Mouse (Mus musculus): ENCODE measurements around the gene Apc2. TPM values are rescaled to one million over a fixed set of nuclear protein-coding genes. Genes with fewer than 3 reads are reported as not detected.

Apc2 gene
- polyA plus RNA-seq, 1 experiment, result 0.57 TPM

- no peaks in the 10 kb centered on the region for H3K27me3 ChIP-seq (ENCODE audit: control insufficient read depth, insufficient read depth, low read length)
- H3K36me3 ChIP-seq (ENCODE audit: control insufficient read depth, insufficient read depth, low read length), result peaks cover 26% of the 10 kb centered on the region
- TF ChIP-seq POLR2A (IDR thresholded peaks at IDR 0.05; ENCODE audit: control insufficient read depth, extremely low read depth, insufficient read depth, low read length, poor library complexity) (no peak), CTCF (IDR thresholded peaks at IDR 0.05; ENCODE audit: borderline replicate concordance, control insufficient read depth, extremely low read depth, insufficient read depth, low read length, poor library complexity) (no peak)
- no peak for DNase-seq
- no peak overlapping the region for H3K4me3 ChIP-seq (ENCODE audit: control insufficient read depth, insufficient read depth, low read length)
- WGBS, result 98% methylated on average over 14 of the region's 14 CpGs
- H3K27ac ChIP-seq (ENCODE audit: control insufficient read depth, insufficient read depth, low read length), result no peak overlapping the region
- H3K4me1 ChIP-seq (replicated peaks; ENCODE audit: control insufficient read depth, insufficient read depth, low read length), result peaks cover 27% of the 10 kb centered on the region
These were observed 36.9 kb upstream of the Apc2 start for GRCm38 (mm10) chr10:80258752-80259462.

GRCm38 (mm10) chr10:80259463-80259805 is 36.3 kb upstream of the Apc2 start:
- H3K4me3 ChIP-seq (ENCODE audit: control insufficient read depth, insufficient read depth, low read length), result no peak overlapping the region
- WGBS, result 98% methylated on average over 6 of the region's 6 CpGs
- no peak overlapping the region for H3K27ac ChIP-seq (ENCODE audit: control insufficient read depth, insufficient read depth, low read length)
- peaks cover 26% of the 10 kb centered on the region for H3K36me3 ChIP-seq (ENCODE audit: control insufficient read depth, insufficient read depth, low read length)
- H3K4me1 ChIP-seq (replicated peaks; ENCODE audit: control insufficient read depth, insufficient read depth, low read length), result peaks cover 27% of the 10 kb centered on the region
- no peak for DNase-seq
- no peaks in the 10 kb centered on the region for H3K27me3 ChIP-seq (ENCODE audit: control insufficient read depth, insufficient read depth, low read length)
- TF ChIP-seq CTCF (IDR thresholded peaks at IDR 0.05; ENCODE audit: borderline replicate concordance, control insufficient read depth, extremely low read depth, insufficient read depth, low read length, poor library complexity) (no peak), POLR2A (IDR thresholded peaks at IDR 0.05; ENCODE audit: control insufficient read depth, extremely low read depth, insufficient read depth, low read length, poor library complexity) (no peak)

- Histone ChIP-seq H3K27me3 (ENCODE audit: control insufficient read depth, insufficient read depth, low read length) (no peaks in the 10 kb centered on the region), H3K4me3 (ENCODE audit: control insufficient read depth, insufficient read depth, low read length) (peak overlapping the region; percentile 44), H3K4me1 (replicated peaks; ENCODE audit: control insufficient read depth, insufficient read depth, low read length) (peaks cover 27% of the 10 kb centered on the region), H3K27ac (ENCODE audit: control insufficient read depth, insufficient read depth, low read length) (no peak overlapping the region), H3K36me3 (ENCODE audit: control insufficient read depth, insufficient read depth, low read length) (peaks cover 22% of the 10 kb centered on the region)
- 44% methylated on average over 19 of the region's 19 CpGs for WGBS
- TF ChIP-seq POLR2A (IDR thresholded peaks at IDR 0.05; ENCODE audit: control insufficient read depth, extremely low read depth, insufficient read depth, low read length, poor library complexity) (no peak), CTCF (IDR thresholded peaks at IDR 0.05; ENCODE audit: borderline replicate concordance, control insufficient read depth, extremely low read depth, insufficient read depth, low read length, poor library complexity) (no peak)
- no peak for DNase-seq
These were observed 35.7 kb upstream of the Apc2 start for GRCm38 (mm10) chr10:80259861-80260641.

GRCm38 (mm10) chr10:80260642-80261584 is 34.9 kb upstream of the Apc2 start, which contains the start of the genes Gamt and Dazap1:
Gamt (minus strand) TSS chr10:80261012.
Dazap1 (plus strand) TSS chr10:80261486.
- Histone ChIP-seq H3K27me3 (ENCODE audit: control insufficient read depth, insufficient read depth, low read length) (no peaks in the 10 kb centered on the region), H3K4me1 (replicated peaks; ENCODE audit: control insufficient read depth, insufficient read depth, low read length) (peaks cover 30% of the 10 kb centered on the region), H3K27ac (ENCODE audit: control insufficient read depth, insufficient read depth, low read length) (peak within 1 kb of the TSS; percentile 25; the same call in 1 of the 2 replicates), H3K4me3 (ENCODE audit: control insufficient read depth, insufficient read depth, low read length) (peak within 1 kb of the TSS; percentile 44), H3K36me3 (ENCODE audit: control insufficient read depth, insufficient read depth, low read length) (peaks cover 14% of the 10 kb centered on the region)
- WGBS, result under 1% methylated on average over 49 of the region's 49 CpGs
- peak; percentile 89 for DNase-seq
- TF ChIP-seq CTCF (IDR thresholded peaks at IDR 0.05; ENCODE audit: borderline replicate concordance, control insufficient read depth, extremely low read depth, insufficient read depth, low read length, poor library complexity), result peak; percentile 22; the same call in 1 of the 2 replicates
- TF ChIP-seq POLR2A (IDR thresholded peaks at IDR 0.05; ENCODE audit: control insufficient read depth, extremely low read depth, insufficient read depth, low read length, poor library complexity), result no peak

- under 1% methylated on average over 14 of the region's 14 CpGs for WGBS
- H3K4me3 ChIP-seq (ENCODE audit: control insufficient read depth, insufficient read depth, low read length), result peak overlapping the region; percentile 38
- peaks cover 8% of the 10 kb centered on the region; the same call in 1 of the 2 replicates for H3K36me3 ChIP-seq (ENCODE audit: control insufficient read depth, insufficient read depth, low read length)
- peaks cover 35% of the 10 kb centered on the region for H3K4me1 ChIP-seq (replicated peaks; ENCODE audit: control insufficient read depth, insufficient read depth, low read length)
- TF ChIP-seq CTCF (IDR thresholded peaks at IDR 0.05; ENCODE audit: borderline replicate concordance, control insufficient read depth, extremely low read depth, insufficient read depth, low read length, poor library complexity) (no peak), POLR2A (IDR thresholded peaks at IDR 0.05; ENCODE audit: control insufficient read depth, extremely low read depth, insufficient read depth, low read length, poor library complexity) (no peak)
- peak overlapping the region; percentile 25; the same call in 1 of the 2 replicates for H3K27ac ChIP-seq (ENCODE audit: control insufficient read depth, insufficient read depth, low read length)
- H3K27me3 ChIP-seq (ENCODE audit: control insufficient read depth, insufficient read depth, low read length), result no peaks in the 10 kb centered on the region
- peak; percentile 73 for DNase-seq
These were observed 34.2 kb upstream of the Apc2 start for GRCm38 (mm10) chr10:80261585-80261968.
